Mouse (Mus musculus): Measurements from ENCODE around the gene Veph1. TPM values are rescaled to one million over a fixed set of nuclear protein-coding genes. Genes with fewer than 3 reads are reported as not detected.
A peak's percentile ranks its signal among the peaks of the same experiment; 100 is the strongest.

Gene Veph1
- polyA plus RNA-seq, 1 experiment: not detected

- no peak overlapping the region for H3K4me3 ChIP-seq (ENCODE audit: insufficient read depth, low read depth, low read length)
- no peak overlapping the region for H3K27ac ChIP-seq (ENCODE audit: insufficient read depth, low read depth, low read length)
- H3K4me1 ChIP-seq (ENCODE audit: control insufficient read depth, insufficient read depth, low read length): no peaks in the 10 kb centered on the region
- TF ChIP-seq CTCF (IDR thresholded peaks at IDR 0.05; ENCODE audit: insufficient read depth, low read depth, low read length) (no peak), POLR2A (IDR thresholded peaks at IDR 0.05; ENCODE audit: insufficient read depth, low read depth, low read length) (no peak)
- 93% methylated on average over 1 of the region's 1 CpGs for WGBS
Observed at GRCm38 (mm10) chr3:66310586-66310985, 13.9 kb upstream of the Veph1 start.

GRCm38 (mm10) chr3:66309531-66309930 is 12.9 kb upstream of the Veph1 start:
- TF ChIP-seq CTCF (IDR thresholded peaks at IDR 0.05; ENCODE audit: insufficient read depth, low read depth, low read length) (no peak), POLR2A (IDR thresholded peaks at IDR 0.05; ENCODE audit: insufficient read depth, low read depth, low read length) (no peak)
- H3K4me3 ChIP-seq (ENCODE audit: insufficient read depth, low read depth, low read length): no peak overlapping the region
- H3K27ac ChIP-seq (ENCODE audit: insufficient read depth, low read depth, low read length): no peak overlapping the region
- WGBS: 97% methylated on average over 1 of the region's 1 CpGs
- H3K4me1 ChIP-seq (ENCODE audit: control insufficient read depth, insufficient read depth, low read length): no peaks in the 10 kb centered on the region

GRCm38 (mm10) chr3:66295236-66295635 is 1.4 kb downstream of the Veph1 start:
- Histone ChIP-seq H3K4me3 (ENCODE audit: insufficient read depth, low read depth, low read length) (no peak overlapping the region), H3K27ac (ENCODE audit: insufficient read depth, low read depth, low read length) (no peak overlapping the region), H3K4me1 (ENCODE audit: control insufficient read depth, insufficient read depth, low read length) (peaks cover 8% of the 10 kb centered on the region)
- whole genome bisulfite sequencing: 51% methylated on average over 9 of the region's 9 CpGs
- no peak for TF ChIP-seq POLR2A (IDR thresholded peaks at IDR 0.05; ENCODE audit: insufficient read depth, low read depth, low read length)
- TF ChIP-seq CTCF (IDR thresholded peaks at IDR 0.05; ENCODE audit: insufficient read depth, low read depth, low read length): no peak

- no peak for TF ChIP-seq CTCF (IDR thresholded peaks at IDR 0.05; ENCODE audit: insufficient read depth, low read depth, low read length)
- TF ChIP-seq POLR2A (IDR thresholded peaks at IDR 0.05; ENCODE audit: insufficient read depth, low read depth, low read length): no peak
- no peak overlapping the region for H3K4me3 ChIP-seq (ENCODE audit: insufficient read depth, low read depth, low read length)
- H3K4me1 ChIP-seq (ENCODE audit: control insufficient read depth, insufficient read depth, low read length): peaks cover 8% of the 10 kb centered on the region
- 74% methylated on average over 3 of the region's 3 CpGs for WGBS
- H3K27ac ChIP-seq (ENCODE audit: insufficient read depth, low read depth, low read length): no peak overlapping the region
Observed at GRCm38 (mm10) chr3:66294729-66295128, 1.9 kb downstream of the Veph1 start.

- Histone ChIP-seq H3K4me3 (ENCODE audit: insufficient read depth, low read depth, low read length) (peak overlapping the region; percentile 9; the same call in 1 of the 2 replicates), H3K27ac (ENCODE audit: insufficient read depth, low read depth, low read length) (no peak overlapping the region), H3K4me1 (ENCODE audit: control insufficient read depth, insufficient read depth, low read length) (peaks cover 8% of the 10 kb centered on the region)
- WGBS: 12% methylated on average over 20 of the region's 20 CpGs
- no peak for TF ChIP-seq CTCF (IDR thresholded peaks at IDR 0.05; ENCODE audit: insufficient read depth, low read depth, low read length)
- TF ChIP-seq POLR2A (IDR thresholded peaks at IDR 0.05; ENCODE audit: insufficient read depth, low read depth, low read length): no peak
Observed at GRCm38 (mm10) chr3:66292356-66292946, 4.2 kb downstream of the Veph1 start.

GRCm38 (mm10) chr3:66263270-66263669 is 33.4 kb downstream of the Veph1 start:
- no peak overlapping the region for H3K4me3 ChIP-seq (ENCODE audit: insufficient read depth, low read depth, low read length)
- H3K27ac ChIP-seq (ENCODE audit: insufficient read depth, low read depth, low read length): no peak overlapping the region
- no peaks in the 10 kb centered on the region for H3K4me1 ChIP-seq (ENCODE audit: control insufficient read depth, insufficient read depth, low read length)
- WGBS: 70% methylated on average over 4 of the region's 4 CpGs
- TF ChIP-seq CTCF (IDR thresholded peaks at IDR 0.05; ENCODE audit: insufficient read depth, low read depth, low read length) (no peak), POLR2A (IDR thresholded peaks at IDR 0.05; ENCODE audit: insufficient read depth, low read depth, low read length) (no peak)

- H3K4me1 ChIP-seq (ENCODE audit: control insufficient read depth, insufficient read depth, low read length): no peaks in the 10 kb centered on the region
- 57% methylated on average over 5 of the region's 5 CpGs for WGBS
- no peak for TF ChIP-seq POLR2A (IDR thresholded peaks at IDR 0.05; ENCODE audit: insufficient read depth, low read depth, low read length)
- no peak overlapping the region for H3K27ac ChIP-seq (ENCODE audit: insufficient read depth, low read depth, low read length)
- H3K4me3 ChIP-seq (ENCODE audit: insufficient read depth, low read depth, low read length): no peak overlapping the region
Observed at GRCm38 (mm10) chr3:66262319-66262718, 34.3 kb downstream of the Veph1 start.

- H3K4me1 ChIP-seq (ENCODE audit: control insufficient read depth, insufficient read depth, low read length): no peaks in the 10 kb centered on the region
- WGBS: 60% methylated on average over 9 of the region's 9 CpGs
- no peak overlapping the region for H3K27ac ChIP-seq (ENCODE audit: insufficient read depth, low read depth, low read length)
- H3K4me3 ChIP-seq (ENCODE audit: insufficient read depth, low read depth, low read length): no peak overlapping the region
- TF ChIP-seq CTCF (IDR thresholded peaks at IDR 0.05; ENCODE audit: insufficient read depth, low read depth, low read length): no peak
Observed at GRCm38 (mm10) chr3:66254504-66255105, 42.0 kb downstream of the Veph1 start.

GRCm38 (mm10) chr3:66251842-66252241 is 44.8 kb downstream of the Veph1 start:
- TF ChIP-seq POLR2A (IDR thresholded peaks at IDR 0.05; ENCODE audit: insufficient read depth, low read depth, low read length) (no peak), CTCF (IDR thresholded peaks at IDR 0.05; ENCODE audit: insufficient read depth, low read depth, low read length) (no peak)
- H3K27ac ChIP-seq (ENCODE audit: insufficient read depth, low read depth, low read length): no peak overlapping the region
- no peak overlapping the region for H3K4me3 ChIP-seq (ENCODE audit: insufficient read depth, low read depth, low read length)
- no peaks in the 10 kb centered on the region for H3K4me1 ChIP-seq (ENCODE audit: control insufficient read depth, insufficient read depth, low read length)
- 45% methylated on average over 7 of the region's 7 CpGs for WGBS

Data from olfactory bulb, adult 2 months (tissue).